Mouse (Mus musculus) effector memory CD4-positive, alpha-beta T cell, adult 5 months (primary cell): ENCODE results near the gene Ssbp3. TPM values are rescaled to one million over a fixed set of nuclear protein-coding genes. Genes with fewer than 3 reads are reported as not detected.

ENCODE experiments used
- polyA plus RNA-seq: library from polyadenylated mRNA; unstranded; fragments of 100-300 nt; shearing (Covaris generic); gene quantifications from one replicate; pipeline ENCODE4 v1.2.1, GENCODE M21; 2017

Ssbp3 gene
- 54.1 TPM for polyA plus RNA-seq

DNA sequence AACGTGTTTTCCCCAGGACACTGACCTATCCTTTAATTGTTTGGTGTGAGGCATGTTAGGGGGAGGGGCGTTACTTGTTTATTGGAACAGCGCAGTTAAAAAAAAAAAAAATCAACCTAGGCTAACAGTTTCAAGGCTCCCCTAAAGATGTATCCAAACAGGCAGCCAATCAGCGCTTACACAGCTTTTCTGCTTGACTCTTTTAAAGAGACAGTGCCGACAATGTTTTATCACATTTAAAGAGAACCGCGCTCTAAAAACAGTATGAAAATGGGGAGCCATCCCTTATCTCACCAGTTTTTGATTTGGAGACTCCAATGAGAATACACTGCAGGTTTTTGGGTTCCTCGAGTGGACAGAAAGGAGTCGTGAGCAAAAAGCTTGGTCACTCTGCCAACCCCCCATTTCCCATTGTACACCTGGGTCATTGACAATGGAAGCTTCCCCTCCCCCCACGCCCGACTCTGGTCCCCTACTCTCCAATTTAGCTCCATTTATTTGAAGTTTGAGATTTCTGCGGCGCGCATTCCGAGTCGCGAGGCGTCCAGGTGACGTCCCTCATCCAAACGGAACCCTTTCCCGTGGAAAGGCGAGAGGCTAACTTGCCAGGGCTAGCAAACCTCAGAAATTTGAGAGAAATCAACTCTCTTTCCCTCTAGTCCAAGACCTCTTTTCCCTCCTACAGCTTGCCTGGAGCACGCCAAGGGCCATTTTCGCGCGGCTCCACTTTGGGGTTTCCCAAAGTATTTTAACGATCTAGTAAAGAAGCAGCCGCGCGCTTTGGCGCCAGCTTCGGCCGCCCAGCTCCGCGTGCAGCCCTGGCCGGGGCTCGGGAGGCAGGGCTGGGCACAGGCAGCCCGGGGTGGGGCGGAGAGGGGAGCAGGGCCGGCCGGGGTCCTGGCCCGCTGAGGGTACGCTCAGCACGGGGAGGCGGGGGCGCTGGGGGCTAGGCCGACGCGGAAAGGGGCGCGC, at the start of gene Ssbp3:
Gene Ssbp3, plus strand, starts transcription at position 501 of the 972 bp plus-strand sequence.

DNA sequence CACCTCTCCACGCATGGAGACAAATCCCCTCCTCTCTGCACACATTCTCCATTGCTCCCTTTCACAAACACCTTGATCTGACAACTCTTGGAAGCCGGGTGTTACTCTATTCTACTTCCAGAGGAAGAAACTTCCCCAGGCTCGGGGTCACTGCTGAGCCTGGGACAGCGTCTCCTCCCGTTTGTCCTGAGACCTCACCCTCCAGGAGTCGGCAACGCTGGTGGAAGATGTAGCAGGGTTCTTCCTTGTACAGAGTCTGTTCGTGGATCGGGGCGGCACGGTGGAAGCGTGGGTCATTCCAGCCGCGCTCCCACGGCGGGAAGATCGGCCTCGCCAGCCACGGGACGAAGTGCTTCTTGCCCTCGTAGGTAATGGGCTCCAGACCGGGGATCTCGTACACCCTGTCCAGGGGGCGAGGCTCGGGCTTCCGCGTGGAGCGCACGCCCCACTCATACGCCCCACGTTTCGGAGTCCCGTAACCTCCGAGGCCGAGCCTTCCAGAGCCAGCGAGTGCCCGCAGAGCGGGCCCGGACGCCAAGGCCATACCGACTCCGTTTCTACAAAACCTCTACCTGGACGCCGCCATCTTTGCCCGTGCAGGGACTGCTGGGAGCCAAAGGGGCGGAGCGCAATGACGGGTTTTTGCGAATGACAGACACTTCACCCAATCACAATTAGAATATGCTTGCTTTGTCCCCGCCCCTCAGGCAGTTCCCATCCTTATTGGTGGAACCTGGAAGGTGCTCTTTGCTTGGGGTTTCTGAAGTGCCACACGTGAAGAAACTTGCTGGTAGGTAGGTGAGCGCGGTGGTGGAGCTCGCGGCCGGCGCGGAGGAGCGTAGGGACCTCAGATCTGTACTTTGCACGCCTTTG, 156.0 kb downstream of the Ssbp3 start, which contains the start of the genes Mrpl37 and Cyb5rl:
Gene Mrpl37, minus strand, starts transcription at position 617 of the 873 bp plus-strand sequence.
Gene Cyb5rl, plus strand, starts transcription at position 737 of the 873 bp plus-strand sequence.

DNA sequence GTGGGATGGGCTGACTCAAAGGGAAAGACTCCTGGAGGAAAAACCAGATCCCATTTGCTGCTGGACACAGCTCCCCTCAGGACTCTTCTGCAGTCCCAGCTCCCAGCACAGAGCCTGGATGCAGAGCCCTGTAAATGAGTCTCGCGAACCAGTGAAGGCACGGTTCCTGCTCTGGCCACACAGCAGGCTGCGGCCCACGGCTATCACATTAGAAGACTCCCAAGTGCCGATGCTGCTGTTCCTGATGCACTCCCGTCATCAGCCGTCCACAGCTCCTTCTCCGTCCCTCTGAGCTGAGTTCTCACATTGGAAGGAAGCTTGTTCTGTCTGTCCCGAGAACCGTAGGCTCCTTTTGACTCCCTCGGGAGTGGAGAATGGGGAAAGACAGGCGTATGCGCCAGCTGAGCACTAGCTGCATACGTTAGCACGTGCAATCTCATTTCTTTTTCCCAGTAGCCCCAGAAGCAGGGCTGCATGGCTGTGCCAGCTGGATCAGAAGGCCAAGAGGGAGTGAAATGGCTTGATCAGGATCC, 186.4 kb downstream of the Ssbp3 start, which contains the start of gene Cdcp2:
Gene Cdcp2, plus strand, starts transcription at position 51 of the 533 bp plus-strand sequence.

Other genes starting within 250 kb of the Ssbp3 start
- gene Ttc4, start 231.8 kb upstream of the Ssbp3 start, polyA plus RNA-seq, result 36.9 TPM
- not detected for gene Mroh7, start 179.8 kb upstream of the Ssbp3 start, polyA plus RNA-seq
- gene Fam151a, start 176.8 kb upstream of the Ssbp3 start, polyA plus RNA-seq, result not detected
- 8.8 TPM for gene Acot11, start 105.7 kb upstream of the Ssbp3 start, polyA plus RNA-seq
- gene Mrpl37, start 156.2 kb downstream of the Ssbp3 start, polyA plus RNA-seq, result 48.8 TPM
- 7.8 TPM for gene Cyb5rl, start 156.3 kb downstream of the Ssbp3 start, polyA plus RNA-seq
- not detected for gene Cdcp2, start 186.2 kb downstream of the Ssbp3 start, polyA plus RNA-seq